Mouse (Mus musculus) lung, adult 2 months (tissue): ENCODE data around the gene Tssk2. TPM values are rescaled to one million over a fixed set of nuclear protein-coding genes. Genes with fewer than 3 reads are reported as not detected.

ENCODE experiments used
- DNase-seq: peaks from one replicate; pipeline ENCODE4 v3.0.0; 2022
- H3K4me1 ChIP-seq: fragments of 200-500 bp; 2 replicates; pipeline ENCODE4 v1.6.1; 2011; ENCODE audit warnings: low read length; ENCODE audit not compliant: control insufficient read depth, insufficient read depth
- H3K4me3 ChIP-seq: fragments of 200-500 bp; replicated peaks from 2 replicates; pipeline ENCODE3; 2011; ENCODE audit warnings: low read depth, mild to moderate bottlenecking, control low read depth, low read length; ENCODE audit errors: extremely low read depth
- CTCF ChIP-seq: fragments of 200-500 bp; IDR thresholded peaks from 2 replicates; pipeline ENCODE4 v1.5.1; 2011; ENCODE audit warnings: mild to moderate bottlenecking, low read length, control low read depth; ENCODE audit not compliant: insufficient read depth
- POLR2A ChIP-seq: fragments of 200-500 bp; IDR thresholded peaks from 2 replicates; pipeline ENCODE4 v1.6.1; 2011; ENCODE audit warnings: low read depth, mild to moderate bottlenecking, control low read depth, low read length, borderline replicate concordance; ENCODE audit errors: extremely low read depth
- WGBS: fragments of 180-500 bp; shearing (Covaris S2); methylation state at CpG from one replicate; pipeline ENCODE4 v1.1.7; 2018; 5-methylcytosine and 5-hydroxymethylcytosine counted together
- polyA plus RNA-seq: library from polyadenylated mRNA; depleted of rRNA; stranded (reverse); fragments of >200 nt; gene quantifications from 2 replicates; pipeline ENCODE4 v1.2.3, GENCODE M21; 2012; rRNA removed

Gene Tssk2
- not detected in 2 replicates for polyA plus RNA-seq

DNA sequence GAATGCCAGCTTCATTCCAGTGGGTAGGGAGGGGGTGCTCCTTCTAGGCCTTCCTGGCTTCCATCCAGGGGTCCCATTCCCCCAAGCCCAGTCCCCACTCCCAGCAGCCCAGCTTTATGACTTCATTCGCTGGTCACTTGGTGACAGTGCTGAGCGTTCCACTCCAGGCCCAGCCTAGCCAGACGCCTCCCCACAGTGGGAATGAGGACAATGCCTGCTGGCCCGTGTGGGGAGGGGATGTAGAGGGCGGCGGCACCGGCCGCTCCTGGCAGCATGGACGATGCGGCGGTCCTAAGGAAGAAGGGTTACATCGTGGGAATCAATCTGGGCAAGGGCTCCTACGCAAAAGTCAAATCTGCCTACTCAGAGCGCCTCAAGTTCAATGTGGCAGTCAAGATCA is at the start of gene Tssk2, which contains the start of gene Dgcr2:
Gene Tssk2, plus strand, starts transcription at position 176 of the 400 bp plus-strand sequence.
Gene Dgcr2, minus strand, starts transcription at position 101 of the 400 bp plus-strand sequence.
- DNase-seq, result no peak
- Histone ChIP-seq H3K4me3 (no peak within 1 kb of the TSS), H3K4me1 (no peaks in the 10 kb centered on the region)
- WGBS, result 90% methylated on average over 14 of the region's 14 CpGs
- no peak for TF ChIP-seq POLR2A
- TF ChIP-seq CTCF, result no peak

GRCm38 (mm10) chr16:17848928-17849327 is 49.5 kb upstream of the Tssk2 start:
- DNase-seq, result no peak

GRCm38 (mm10) chr16:17849486-17849885 is 49.0 kb upstream of the Tssk2 start:
- DNase-seq, result no peak
- no peak for TF ChIP-seq POLR2A
- TF ChIP-seq CTCF, result 0 out of 2 replicates have a peak, but pooled peaks have one; percentile 5
- 81% methylated on average over 6 of the region's 6 CpGs for whole genome bisulfite sequencing

More at GRCm38 (mm10) chr16:17848928-17849327, 49.5 kb upstream of the Tssk2 start:
- Histone ChIP-seq H3K4me3 (no peak overlapping the region), H3K4me1 (no peaks in the 10 kb centered on the region)
- TF ChIP-seq CTCF (peak; percentile 57), POLR2A (no peak)
- WGBS, result 17% methylated on average over 1 of the region's 1 CpGs

DNA sequence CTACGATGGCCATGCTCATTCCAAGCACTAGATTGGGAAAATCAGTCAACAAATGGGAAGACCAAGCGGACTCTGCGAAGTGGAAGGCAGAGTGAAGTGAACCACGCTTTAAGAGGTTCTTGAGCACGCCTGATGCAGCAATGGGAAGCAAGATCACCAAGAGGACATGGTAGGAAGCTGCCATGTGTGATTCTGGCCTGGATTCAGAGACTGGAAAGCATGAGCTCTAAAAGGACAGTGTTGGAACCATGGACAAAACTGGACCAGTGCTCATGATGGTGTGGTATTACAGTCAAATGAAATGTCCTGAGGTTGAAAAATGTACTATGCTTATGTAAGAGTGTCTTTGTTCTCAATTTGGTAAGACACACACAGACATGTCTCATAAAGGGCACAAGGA is 47.1 kb upstream of the Tssk2 start:
- Histone ChIP-seq H3K4me3 (no peak overlapping the region), H3K4me1 (no peaks in the 10 kb centered on the region)
- no peak for DNase-seq
- 94% methylated on average over 5 of the region's 5 CpGs for WGBS
- TF ChIP-seq POLR2A, result no peak
- no peak for TF ChIP-seq CTCF

More at GRCm38 (mm10) chr16:17849486-17849885, 49.0 kb upstream of the Tssk2 start:
- H3K4me1 ChIP-seq, result no peaks in the 10 kb centered on the region
- no peak overlapping the region for H3K4me3 ChIP-seq

- no peak overlapping the region for H3K4me3 ChIP-seq
- H3K4me1 ChIP-seq, result no peaks in the 10 kb centered on the region
- TF ChIP-seq CTCF (no peak), POLR2A (no peak)
- WGBS, result 98% methylated on average over 1 of the region's 1 CpGs
- DNase-seq, result no peak
These were observed 46.6 kb upstream of the Tssk2 start for GRCm38 (mm10) chr16:17851860-17852259.

DNA sequence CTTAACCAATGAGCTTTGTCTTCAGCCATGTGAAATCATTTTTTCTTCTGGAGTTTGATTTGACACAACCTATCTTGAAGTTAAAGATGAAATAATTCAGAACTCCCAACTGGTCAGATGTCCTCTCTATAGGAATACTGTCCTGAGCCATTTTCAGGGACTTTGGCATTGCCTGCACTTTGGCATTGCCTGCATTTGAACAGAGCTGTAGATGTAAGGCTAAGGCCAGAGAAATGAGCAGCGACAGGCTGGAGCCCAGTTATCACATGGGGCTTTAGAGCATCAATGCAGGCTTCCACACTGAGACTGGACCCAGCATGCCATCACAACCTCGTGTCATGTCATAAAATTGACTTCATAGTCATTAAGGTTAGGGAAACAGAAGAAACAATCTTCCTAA is 45.2 kb upstream of the Tssk2 start:
- H3K4me1 ChIP-seq, result no peaks in the 10 kb centered on the region
- TF ChIP-seq POLR2A (no peak), CTCF (no peak)
- H3K4me3 ChIP-seq, result no peak overlapping the region
- DNase-seq, result no peak
- WGBS, result 89% methylated on average over 2 of the region's 2 CpGs

GRCm38 (mm10) chr16:17857157-17857556 is 41.3 kb upstream of the Tssk2 start:
- no peak for TF ChIP-seq POLR2A
- no peak for TF ChIP-seq CTCF
- no peak for DNase-seq
- 73% methylated on average over 7 of the region's 7 CpGs for WGBS
- H3K4me3 ChIP-seq, result no peak overlapping the region
- H3K4me1 ChIP-seq, result no peaks in the 10 kb centered on the region

- TF ChIP-seq POLR2A (no peak), CTCF (peak; percentile 58)
- no peak for DNase-seq
- Histone ChIP-seq H3K4me3 (no peak overlapping the region), H3K4me1 (no peaks in the 10 kb centered on the region)
These were observed 39.8 kb upstream of the Tssk2 start for GRCm38 (mm10) chr16:17858592-17858991.

- no peak overlapping the region for H3K4me3 ChIP-seq
- DNase-seq, result no peak
- H3K4me1 ChIP-seq, result no peaks in the 10 kb centered on the region; the same call in 1 of the 2 replicates
- TF ChIP-seq CTCF (no peak), POLR2A (no peak)
- 48% methylated on average over 2 of the region's 2 CpGs for WGBS
These were observed 33.1 kb upstream of the Tssk2 start for GRCm38 (mm10) chr16:17865293-17865692.

DNA sequence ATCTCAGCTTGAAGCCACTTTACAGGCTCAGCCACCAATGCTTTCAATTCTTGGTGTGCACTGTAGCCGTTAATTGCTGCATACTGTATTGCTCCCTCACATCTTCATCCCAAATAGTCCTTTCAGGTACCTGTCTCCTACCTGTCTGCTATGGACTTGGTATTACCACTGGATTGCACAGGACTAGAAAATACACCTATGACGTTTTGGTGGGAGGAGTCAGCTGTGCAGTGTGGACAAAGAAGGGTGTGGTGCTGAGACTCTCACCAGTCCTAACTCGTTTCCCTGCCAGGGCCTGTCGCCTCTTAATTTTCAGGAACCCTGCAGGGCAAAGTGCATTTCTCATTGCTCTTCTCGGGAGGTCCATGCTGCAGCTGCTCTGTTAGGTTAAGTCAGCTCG is 32.7 kb upstream of the Tssk2 start:
- DNase-seq, result no peak
- no peak for TF ChIP-seq CTCF
- TF ChIP-seq POLR2A, result no peak
- no peaks in the 10 kb centered on the region; the same call in 1 of the 2 replicates for H3K4me1 ChIP-seq
- no peak overlapping the region for H3K4me3 ChIP-seq
- 51% methylated on average over 6 of the region's 6 CpGs for WGBS
